Mouse (Mus musculus) 3T3-L1 (cell line): ENCODE measurements around the gene Rpl38.

Experiments used
- DNase-seq: peaks from one replicate; pipeline ENCODE4 v3.0.0-alpha.2; 2015; ENCODE audit warnings: low read depth, low spot score

The Rpl38 gene

GRCm38 (mm10) chr11:114702311-114702995 is 34.1 kb downstream of the Rpl38 start:
- DNase-seq, result no peak

GRCm38 (mm10) chr11:114702996-114703361 is 34.7 kb downstream of the Rpl38 start:
- DNase-seq, result no peak

- no peak for DNase-seq
These were observed 36.0 kb downstream of the Rpl38 start for GRCm38 (mm10) chr11:114704071-114704913.

- no peak for DNase-seq
These were observed 38.0 kb downstream of the Rpl38 start for GRCm38 (mm10) chr11:114706358-114706757.

- DNase-seq, result no peak
These were observed 43.1 kb downstream of the Rpl38 start for GRCm38 (mm10) chr11:114711393-114711792.

- DNase-seq, result no peak
These were observed 43.5 kb downstream of the Rpl38 start for GRCm38 (mm10) chr11:114711861-114712260.

- DNase-seq, result no peak
These were observed 46.2 kb downstream of the Rpl38 start for GRCm38 (mm10) chr11:114714526-114714925.

GRCm38 (mm10) chr11:114715531-114715930 is 47.2 kb downstream of the Rpl38 start:
- no peak for DNase-seq

GRCm38 (mm10) chr11:114720535-114720934 is 52.2 kb downstream of the Rpl38 start:
- DNase-seq, result no peak
